Mouse (Mus musculus): ENCODE measurements around the gene Ralgapa2.

GRCm38 (mm10) chr2:146490926-146491325 is 21.2 kb downstream of the Ralgapa2 start:
- no peak for TF ChIP-seq CTCF (IDR thresholded peaks at IDR 0.05; ENCODE audit: borderline replicate concordance, insufficient read depth, low read depth, low read length)
- TF ChIP-seq POLR2A (IDR thresholded peaks at IDR 0.05; ENCODE audit: borderline replicate concordance, insufficient read depth, low read length): no peak

All from cerebellum, adult 2 months (tissue).